Mouse (Mus musculus) limb, embryonic 14.5 days (tissue): Measurements from ENCODE around the gene Brix1. TPM values are rescaled to one million over a fixed set of nuclear protein-coding genes. Genes with fewer than 3 reads are reported as not detected.

Experiments
- ATAC-seq: fragments of 200-750 bp; cut with Nextera tagmentation; 2 replicates; pipeline ENCODE4 v1.8.0; 2017; ENCODE audit warnings: low read depth, moderate number of reproducible peaks, moderate TSS enrichment; ENCODE audit not compliant: low FRiP score
- DNase-seq: peaks from one replicate; pipeline ENCODE4 v3.0.0-alpha.2; 2015; ENCODE audit warnings: low spot score
- H3K27ac ChIP-seq: fragments of 300-500 bp; sonication (generic); replicated peaks from 2 replicates; pipeline ENCODE4 v1.5.1; 2014; ENCODE audit warnings: low read depth, mild to moderate bottlenecking, low read length, moderate library complexity, mixed read lengths
- H3K27me3 ChIP-seq: fragments of 300-500 bp; sonication (generic); 2 replicates; pipeline ENCODE4 v1.6.1; 2014; ENCODE audit warnings: low read length, mixed read lengths; ENCODE audit not compliant: control insufficient read depth, insufficient read depth
- H3K36me3 ChIP-seq: fragments of 300-500 bp; sonication (generic); 2 replicates; pipeline ENCODE4 v1.6.1; 2014; ENCODE audit warnings: mild to moderate bottlenecking, low read length, moderate library complexity, mixed read lengths; ENCODE audit not compliant: control insufficient read depth, insufficient read depth
- H3K4me1 ChIP-seq: fragments of 300-500 bp; sonication (generic); 2 replicates; pipeline ENCODE4 v1.6.1; 2014; ENCODE audit warnings: antibody characterized with exemption, low read length, mixed read lengths; ENCODE audit not compliant: control insufficient read depth, insufficient read depth
- H3K4me2 ChIP-seq: fragments of 300-500 bp; sonication (generic); replicated peaks from 2 replicates; pipeline ENCODE4 v1.6.1; 2014; ENCODE audit warnings: low read depth, mild to moderate bottlenecking, low read length, moderate library complexity; ENCODE audit not compliant: severe bottlenecking
- H3K4me3 ChIP-seq: fragments of 300-500 bp; sonication (generic); replicated peaks from 2 replicates; pipeline ENCODE4 v1.5.1; 2014; ENCODE audit warnings: low read length
- H3K9ac ChIP-seq: fragments of 300-500 bp; sonication (generic); 2 replicates; pipeline ENCODE4 v1.6.1; 2014; ENCODE audit warnings: mild to moderate bottlenecking, low read depth, low read length, moderate library complexity; ENCODE audit not compliant: severe bottlenecking
- H3K9me3 ChIP-seq: fragments of 300-500 bp; sonication (generic); 2 replicates; pipeline ENCODE4 v1.6.1; 2016; ENCODE audit warnings: low read length; ENCODE audit not compliant: control insufficient read depth
- POLR2A ChIP-seq: fragments of 200-500 bp; IDR thresholded peaks from 2 replicates; pipeline ENCODE4 v1.8.0; 2012; ENCODE audit warnings: inconsistent platforms, mild to moderate bottlenecking, moderate library complexity, borderline replicate concordance; ENCODE audit not compliant: insufficient read depth, insufficient read length; ENCODE audit errors: extremely low read depth
- WGBS: fragments of 180-500 bp; shearing (Covaris S2); extraction: QIAGEN DNeasy Blood & Tissue Kit; methylation state at CpG from one replicate; pipeline ENCODE4 v1.1.7; 2014; 5-methylcytosine and 5-hydroxymethylcytosine counted together
- polyA plus RNA-seq, 2 experiments: library from polyadenylated mRNA; depleted of rRNA in 1 of 2; stranded (reverse) in 1 of 2; unstranded in 1 of 2; fragments of >200 nt; fragmentation: Nextera tagmentation in 1 of 2; extraction: Ambion mirVana in 1 of 2; gene quantifications; 2 replicates each; pipeline versions ENCODE4 v1.2.1 to v1.2.3; 2012 to 2014

Brix1 gene
- polyA plus RNA-seq, 2 experiments = 30.4 to 106 TPM

GRCm38 (mm10) chr15:10495944-10496343, 10.2 kb upstream of the Brix1 start:
- WGBS = 95% methylated on average over 11 of the region's 11 CpGs
- TF ChIP-seq POLR2A = no peak
- ATAC-seq (no peak), DNase-seq (no peak)
- H3K27ac ChIP-seq = no peak overlapping the region
- H3K4me2 ChIP-seq = no peak overlapping the region
- no peak overlapping the region for H3K9ac ChIP-seq
- peaks cover 25% of the 10 kb centered on the region for H3K36me3 ChIP-seq
- H3K4me1 ChIP-seq = no peaks in the 10 kb centered on the region
- no peak overlapping the region for H3K4me3 ChIP-seq
- H3K9me3 ChIP-seq = no peaks in the 10 kb centered on the region
- H3K27me3 ChIP-seq = no peaks in the 10 kb centered on the region

GRCm38 (mm10) chr15:10490101-10490500, 4.4 kb upstream of the Brix1 start:
- TF ChIP-seq POLR2A = no peak
- Histone ChIP-seq H3K4me3 (no peak overlapping the region), H3K27me3 (no peaks in the 10 kb centered on the region), H3K9ac (no peak overlapping the region), H3K9me3 (no peaks in the 10 kb centered on the region), H3K4me2 (no peak overlapping the region), H3K4me1 (peaks cover 4% of the 10 kb centered on the region), H3K36me3 (peaks cover 40% of the 10 kb centered on the region), H3K27ac (no peak overlapping the region)
- WGBS = 89% methylated on average over 5 of the region's 5 CpGs
- no peak for ATAC-seq
- DNase-seq = no peak

GRCm38 (mm10) chr15:10487246-10487645, 1.5 kb upstream of the Brix1 start:
- Histone ChIP-seq H3K36me3 (peaks cover 34% of the 10 kb centered on the region), H3K27ac (no peak overlapping the region), H3K4me3 (no peak overlapping the region), H3K9me3 (no peaks in the 10 kb centered on the region), H3K4me2 (peak overlapping the region; percentile 79; the same call in 1 of the 2 replicates), H3K4me1 (peaks cover 9% of the 10 kb centered on the region), H3K27me3 (no peaks in the 10 kb centered on the region), H3K9ac (no peak overlapping the region)
- DNase-seq (no peak), ATAC-seq (no peak)
- WGBS = 58% methylated on average over 2 of the region's 2 CpGs
- TF ChIP-seq POLR2A = no peak

- Histone ChIP-seq H3K9me3 (no peaks in the 10 kb centered on the region), H3K4me3 (peak overlapping the region; percentile 72), H3K27ac (peak overlapping the region; percentile 74), H3K36me3 (peaks cover 34% of the 10 kb centered on the region), H3K27me3 (no peaks in the 10 kb centered on the region), H3K9ac (peak overlapping the region; percentile 81), H3K4me2 (peak overlapping the region; percentile 79), H3K4me1 (peaks cover 9% of the 10 kb centered on the region)
- no peak for TF ChIP-seq POLR2A
- DNase-seq (no peak), ATAC-seq (peak; percentile 29; the same call in 1 of the 2 replicates)
- WGBS = 2% methylated on average over 18 of the region's 18 CpGs
These were observed 655 bp upstream of the Brix1 start for GRCm38 (mm10) chr15:10486365-10486839.

GRCm38 (mm10) chr15:10470941-10471340, 14.8 kb downstream of the Brix1 start:
- WGBS = 19% methylated on average over 3 of the region's 3 CpGs
- peak overlapping the region; percentile 84 for H3K9ac ChIP-seq
- ATAC-seq = no peak
- peaks cover 5% of the 10 kb centered on the region for H3K4me1 ChIP-seq
- no peaks in the 10 kb centered on the region for H3K27me3 ChIP-seq
- no peak for TF ChIP-seq POLR2A
- H3K36me3 ChIP-seq = peaks cover 13% of the 10 kb centered on the region
- no peaks in the 10 kb centered on the region for H3K9me3 ChIP-seq
- peak overlapping the region; percentile 13; the same call in 1 of the 2 replicates for H3K27ac ChIP-seq
- no peak for DNase-seq
- peak overlapping the region; percentile 81 for H3K4me2 ChIP-seq
- H3K4me3 ChIP-seq = peak overlapping the region; percentile 86
